Mouse (Mus musculus): ENCODE measurements around the gene Arpc3. TPM values are rescaled to one million over a fixed set of nuclear protein-coding genes. Genes with fewer than 3 reads are reported as not detected.
"Not testable (repeated sequence)": the region's sequence is repeated elsewhere in the genome, so short reads cannot be mapped to it uniquely, and the experiment has no call there.

The Arpc3 gene
- total RNA-seq, 2 experiments from 2014 or later, result 194 to 229 TPM

GRCm38 (mm10) chr5:122434541-122434940 lies 42.9 kb downstream of the Arpc3 start:
- no peak for DNase-seq (ENCODE audit: low spot score in 2 of 2)

- no peak for DNase-seq (ENCODE audit: low spot score in 2 of 2)
Measured at GRCm38 (mm10) chr5:122439400-122440094, 47.9 kb downstream of the Arpc3 start.

- no peak for DNase-seq (ENCODE audit: low spot score in 2 of 2)
Measured at GRCm38 (mm10) chr5:122440095-122440630, 48.5 kb downstream of the Arpc3 start.

- DNase-seq (ENCODE audit: low spot score in 2 of 2), result no peak
Measured at GRCm38 (mm10) chr5:122444492-122444891, 52.8 kb downstream of the Arpc3 start.

- no peak for DNase-seq (ENCODE audit: low spot score in 2 of 2)
Measured at GRCm38 (mm10) chr5:122445051-122445610, 53.5 kb downstream of the Arpc3 start.

- DNase-seq (ENCODE audit: low spot score in 2 of 2), result no peak
Measured at GRCm38 (mm10) chr5:122447857-122448256, 56.2 kb downstream of the Arpc3 start.

- no peak for DNase-seq (ENCODE audit: low spot score in 2 of 2)
Measured at GRCm38 (mm10) chr5:122448869-122449268, 57.2 kb downstream of the Arpc3 start.

- DNase-seq (ENCODE audit: low spot score in 2 of 2), result no peak
Measured at GRCm38 (mm10) chr5:122449946-122450345, 58.3 kb downstream of the Arpc3 start.

- DNase-seq (ENCODE audit: low spot score in 2 of 2), result no peak
Measured at GRCm38 (mm10) chr5:122450913-122451317, 59.2 kb downstream of the Arpc3 start.

GRCm38 (mm10) chr5:122451324-122451723 lies 59.6 kb downstream of the Arpc3 start:
- DNase-seq (ENCODE audit: low spot score in 2 of 2), result no peak

GRCm38 (mm10) chr5:122452194-122452593 lies 60.5 kb downstream of the Arpc3 start:
- DNase-seq (ENCODE audit: low spot score in 2 of 2), result no peak

GRCm38 (mm10) chr5:122453188-122453587 lies 61.5 kb downstream of the Arpc3 start:
- DNase-seq (ENCODE audit: low spot score in 2 of 2), result no peak

- DNase-seq (ENCODE audit: low spot score in 2 of 2), result no peak
Measured at GRCm38 (mm10) chr5:122454442-122454841, 62.8 kb downstream of the Arpc3 start.

- DNase-seq (ENCODE audit: low spot score in 2 of 2), result no peak
Measured at GRCm38 (mm10) chr5:122454883-122455282, 63.2 kb downstream of the Arpc3 start.

- DNase-seq (ENCODE audit: low spot score in 2 of 2), result no peak
Measured at GRCm38 (mm10) chr5:122455584-122455983, 63.9 kb downstream of the Arpc3 start.

- not testable (repeated sequence) for DNase-seq (ENCODE audit: low spot score in 2 of 2)
Measured at GRCm38 (mm10) chr5:122457054-122457453, 65.4 kb downstream of the Arpc3 start.

- DNase-seq (ENCODE audit: low spot score in 2 of 2), result no peak
Measured at GRCm38 (mm10) chr5:122458066-122458465, 66.4 kb downstream of the Arpc3 start.

- no peak for DNase-seq (ENCODE audit: low spot score in 2 of 2)
Measured at GRCm38 (mm10) chr5:122459335-122459734, 67.7 kb downstream of the Arpc3 start.

GRCm38 (mm10) chr5:122460656-122461055 lies 69.0 kb downstream of the Arpc3 start:
- no peak for DNase-seq (ENCODE audit: low spot score in 2 of 2)

- DNase-seq (ENCODE audit: low spot score in 2 of 2), result no peak
Measured at GRCm38 (mm10) chr5:122461431-122461830, 69.8 kb downstream of the Arpc3 start.
